Mouse (Mus musculus): Measurements from ENCODE around the gene Foxn2. TPM values are rescaled to one million over a fixed set of nuclear protein-coding genes. Genes with fewer than 3 reads are reported as not detected.
"Not testable (repeated sequence)": the region's sequence is repeated elsewhere in the genome, so short reads cannot be mapped to it uniquely, and the experiment has no call there.

Gene Foxn2
- polyA plus RNA-seq, 1 experiment from 2014 or later = 6.1 TPM

DNA sequence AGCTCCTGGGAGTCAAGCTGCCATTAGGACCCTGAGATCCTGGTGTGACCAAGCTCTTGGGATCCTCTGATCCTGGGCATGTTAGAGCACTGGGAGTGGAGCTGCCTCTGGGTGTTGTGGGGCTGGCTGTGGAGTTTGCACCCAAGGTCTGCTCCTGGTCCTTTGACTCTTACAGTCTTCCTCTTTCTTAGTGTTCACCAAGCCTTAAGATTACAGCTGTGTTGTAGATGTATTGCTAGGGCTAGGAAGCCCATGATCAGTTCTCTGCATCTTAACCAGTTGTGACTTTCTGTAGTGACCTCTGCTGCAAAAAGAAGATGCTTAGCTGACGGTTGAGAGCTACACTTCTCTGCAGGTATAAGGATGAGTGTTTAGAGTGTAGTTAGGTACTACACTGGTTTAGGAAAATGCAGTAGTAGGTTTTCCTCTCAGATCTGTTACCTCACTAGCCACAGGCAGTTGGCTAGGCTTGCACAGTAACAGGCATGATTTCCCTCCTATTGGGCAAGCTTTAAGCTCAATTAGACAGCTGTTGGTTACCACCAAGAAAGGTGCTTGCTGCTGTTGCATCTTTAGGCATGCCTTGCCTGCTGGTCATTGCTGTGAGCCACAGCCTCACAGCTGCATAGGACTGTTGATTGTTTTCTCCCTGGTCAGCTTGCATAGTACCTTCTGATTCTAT, 27.2 kb upstream of the Foxn2 start:
- TF ChIP-seq CTCF (IDR thresholded peaks at IDR 0.05) = no peak
- peaks cover 6% of the 10 kb centered on the region for H3K27me3 ChIP-seq
- in situ Hi-C loops (cut with MboI; ENCODE audit: low pct_unique_long_range_greater_than_20kb) = no loop called here
- DNase-seq (ENCODE audit: low read depth, low spot score) (no peak), ATAC-seq (no peak)
- ChIA-PET CTCF (no interaction called here), POLR2A (no interaction called here)

DNA sequence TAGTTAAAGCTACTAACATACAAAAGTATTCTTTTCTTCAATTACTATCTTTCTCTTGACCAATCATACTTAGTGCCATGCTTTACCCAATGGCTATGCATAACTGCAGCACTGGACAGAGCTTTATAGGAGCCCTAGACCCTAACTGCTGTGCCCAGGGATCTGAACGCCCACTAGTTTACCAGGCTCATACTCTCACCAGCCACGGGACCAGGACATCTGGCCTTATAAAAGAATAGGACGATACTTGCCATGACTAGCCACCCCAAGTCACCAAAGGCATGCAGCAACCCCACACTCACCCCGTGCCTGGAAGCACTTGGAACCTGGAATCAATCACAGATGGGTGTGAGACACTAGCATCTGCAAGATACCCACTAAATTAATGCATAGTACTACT, 20.1 kb upstream of the Foxn2 start:
- peaks cover 7% of the 10 kb centered on the region for H3K27me3 ChIP-seq
- ATAC-seq (no peak), DNase-seq (ENCODE audit: low read depth, low spot score) (no peak)
- TF ChIP-seq CTCF (IDR thresholded peaks at IDR 0.05) = no peak
- ChIA-PET POLR2A (no interaction called here), CTCF (no interaction called here)
- in situ Hi-C loops (cut with MboI; ENCODE audit: low pct_unique_long_range_greater_than_20kb) = no loop called here

GRCm38 (mm10) chr17:88421246-88421645, 19.3 kb upstream of the Foxn2 start:
- ChIA-PET CTCF (no interaction called here), POLR2A (interaction anchor here (0.6 kb wide), 1 partner anchor 25 kb away, joined by 3 read pairs; no protein-coding TSS in a partner anchor)
- no peak for DNase-seq (ENCODE audit: low read depth, low spot score)
- no peak for TF ChIP-seq CTCF (IDR thresholded peaks at IDR 0.05)
- in situ Hi-C loops (cut with MboI; ENCODE audit: low pct_unique_long_range_greater_than_20kb) = no loop called here
- ATAC-seq = no peak
- peaks cover 7% of the 10 kb centered on the region for H3K27me3 ChIP-seq

GRCm38 (mm10) chr17:88430719-88431118, 9.8 kb upstream of the Foxn2 start:
- in situ Hi-C loops (cut with MboI; ENCODE audit: low pct_unique_long_range_greater_than_20kb) = no loop called here

GRCm38 (mm10) chr17:88431486-88431885, 9.0 kb upstream of the Foxn2 start:
- DNase-seq (ENCODE audit: low read depth, low spot score) (no peak), ATAC-seq (no peak)
- in situ Hi-C loops (cut with MboI; ENCODE audit: low pct_unique_long_range_greater_than_20kb) = no loop called here
- peaks cover 4% of the 10 kb centered on the region for H3K27me3 ChIP-seq
- TF ChIP-seq CTCF (IDR thresholded peaks at IDR 0.05) = no peak
- ChIA-PET CTCF (no interaction called here), POLR2A (no interaction called here)

More at GRCm38 (mm10) chr17:88430719-88431118, 9.8 kb upstream of the Foxn2 start:
- H3K27me3 ChIP-seq = peaks cover 4% of the 10 kb centered on the region
- ChIA-PET CTCF (no interaction called here), POLR2A (no interaction called here)
- ATAC-seq (no peak), DNase-seq (ENCODE audit: low read depth, low spot score) (no peak)
- no peak for TF ChIP-seq CTCF (IDR thresholded peaks at IDR 0.05)

- ChIA-PET CTCF (no interaction called here), POLR2A (no interaction called here)
- in situ Hi-C loops (cut with MboI; ENCODE audit: low pct_unique_long_range_greater_than_20kb) = no loop called here
- peaks cover 4% of the 10 kb centered on the region for H3K27me3 ChIP-seq
- no peak for TF ChIP-seq CTCF (IDR thresholded peaks at IDR 0.05)
- ATAC-seq = no peak
- no peak for DNase-seq (ENCODE audit: low read depth, low spot score)
Observed at GRCm38 (mm10) chr17:88431987-88432386, 8.5 kb upstream of the Foxn2 start.

DNA sequence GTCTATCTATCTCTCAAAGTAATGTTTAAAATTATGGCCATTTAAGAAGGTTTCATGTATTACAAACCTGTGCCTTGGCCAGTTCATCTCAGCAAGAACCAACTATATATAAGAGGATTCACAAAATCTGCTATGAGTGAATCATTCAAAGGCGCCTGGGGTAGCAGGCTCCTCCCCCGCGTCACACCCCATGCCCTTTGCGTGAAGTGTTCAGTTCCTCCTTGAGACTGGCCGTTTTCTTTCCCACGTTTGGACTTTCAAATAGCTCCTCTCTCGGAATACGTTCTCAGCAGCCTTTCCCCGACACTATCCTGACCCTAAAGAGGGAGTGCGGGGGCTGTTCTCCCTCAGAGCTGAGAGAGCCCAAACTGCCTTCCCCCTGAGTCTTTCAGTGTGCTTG, 5.2 kb upstream of the Foxn2 start:
- ATAC-seq = no peak
- no peak for DNase-seq (ENCODE audit: low read depth, low spot score)
- in situ Hi-C loops (cut with MboI; ENCODE audit: low pct_unique_long_range_greater_than_20kb) = no loop called here
- H3K27me3 ChIP-seq = peaks cover 5% of the 10 kb centered on the region
- ChIA-PET POLR2A (interaction anchor here (0.7 kb wide), 1 partner anchor 496 kb away, joined by 3 read pairs; no protein-coding TSS in a partner anchor), CTCF (no interaction called here)
- TF ChIP-seq CTCF (IDR thresholded peaks at IDR 0.05) = no peak

DNA sequence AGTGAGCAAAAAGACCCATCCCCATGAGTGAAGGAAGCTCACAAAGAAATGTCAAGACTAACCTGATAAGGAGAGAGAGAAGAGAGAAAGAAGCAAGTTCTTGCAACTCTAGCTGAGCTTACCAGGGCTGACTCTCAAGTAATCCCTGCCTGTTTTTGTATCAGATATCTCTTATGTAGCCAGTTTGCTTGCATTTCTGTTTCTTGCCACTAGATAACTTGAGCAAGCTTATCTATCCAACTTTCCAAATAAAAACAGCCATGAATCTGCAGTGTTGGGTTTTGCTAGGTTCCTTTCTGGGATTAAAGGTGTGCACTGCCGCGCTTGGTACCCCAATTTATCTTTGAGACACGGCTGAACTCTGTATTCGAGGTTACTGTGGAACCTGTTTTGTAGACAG, 4.2 kb upstream of the Foxn2 start:
- POLR2A ChIA-PET = no interaction called here
- ATAC-seq (no peak), DNase-seq (ENCODE audit: low read depth, low spot score) (no peak)
- CTCF ChIA-PET = no interaction called here
- in situ Hi-C loops (cut with MboI; ENCODE audit: low pct_unique_long_range_greater_than_20kb) = no loop called here
- H3K27me3 ChIP-seq = peaks cover 5% of the 10 kb centered on the region
- no peak for TF ChIP-seq CTCF (IDR thresholded peaks at IDR 0.05)

- in situ Hi-C loops (cut with MboI; ENCODE audit: low pct_unique_long_range_greater_than_20kb) = not testable (repeated sequence)
Observed at GRCm38 (mm10) chr17:88436749-88437148, 3.8 kb upstream of the Foxn2 start.

GRCm38 (mm10) chr17:88437391-88437790, 3.1 kb upstream of the Foxn2 start:
- peaks cover 5% of the 10 kb centered on the region for H3K27me3 ChIP-seq
- CTCF ChIA-PET = no interaction called here
- no peak for ATAC-seq
- in situ Hi-C loops (cut with MboI; ENCODE audit: low pct_unique_long_range_greater_than_20kb) = no loop called here
- TF ChIP-seq CTCF (IDR thresholded peaks at IDR 0.05) = no peak
- POLR2A ChIA-PET = no interaction called here
- no peak for DNase-seq (ENCODE audit: low read depth, low spot score)

More at GRCm38 (mm10) chr17:88436749-88437148, 3.8 kb upstream of the Foxn2 start:
- H3K27me3 ChIP-seq; DNase-seq (ENCODE audit: low read depth, low spot score); CTCF ChIA-PET; ATAC-seq; POLR2A ChIA-PET: not testable (repeated sequence)

GRCm38 (mm10) chr17:88439536-88440050, 918 bp upstream of the Foxn2 start:
- TF ChIP-seq CTCF (IDR thresholded peaks at IDR 0.05) = no peak
- peaks cover 5% of the 10 kb centered on the region for H3K27me3 ChIP-seq
- no peak for ATAC-seq
- POLR2A ChIA-PET = interaction anchor here (0.7 kb wide), 1 partner anchor 91 kb away, joined by 3 read pairs; no protein-coding TSS in a partner anchor
- in situ Hi-C loops (cut with MboI; ENCODE audit: low pct_unique_long_range_greater_than_20kb) = loop anchor here (5.0 kb wide), 1 partner anchor 68 kb away; no protein-coding TSS in a partner anchor
- CTCF ChIA-PET = interaction anchor here (1.4 kb wide), 1 partner anchor 45 kb away, joined by 4 read pairs; no protein-coding TSS in a partner anchor
- no peak for DNase-seq (ENCODE audit: low read depth, low spot score)

Data from Patski (cell line).